Mouse (Mus musculus) liver, embryonic 12.5 days (tissue): ENCODE data around the gene Ptprc. TPM values are rescaled to one million over a fixed set of nuclear protein-coding genes. Genes with fewer than 3 reads are reported as not detected.
A peak's percentile ranks its signal among the peaks of the same experiment; 100 is the strongest.

Experiments used
- ATAC-seq: fragments of 200-750 bp; cut with Nextera tagmentation; 2 replicates; pipeline ENCODE4 v1.8.0; 2017; ENCODE audit warnings: moderate number of reproducible peaks, mild to moderate bottlenecking, moderate library complexity
- H3K27ac ChIP-seq: fragments of 300-500 bp; sonication (generic); 2 replicates; pipeline ENCODE4 v1.5.1; 2016; ENCODE audit warnings: mild to moderate bottlenecking
- H3K27me3 ChIP-seq: fragments of 300-500 bp; sonication (generic); replicated peaks from 2 replicates; pipeline ENCODE4 v1.6.1; 2016; ENCODE audit warnings: mild to moderate bottlenecking, moderate library complexity
- H3K36me3 ChIP-seq: fragments of 300-500 bp; sonication (generic); 2 replicates; pipeline ENCODE4 v1.6.1; 2016; ENCODE audit warnings: mild to moderate bottlenecking, moderate library complexity
- H3K4me1 ChIP-seq: fragments of 300-500 bp; sonication (generic); 2 replicates; pipeline ENCODE4 v1.6.1; 2016
- H3K4me2 ChIP-seq: fragments of 300-500 bp; sonication (generic); 2 replicates; pipeline ENCODE4 v1.6.1; 2016; ENCODE audit warnings: mild to moderate bottlenecking, moderate library complexity
- H3K4me3 ChIP-seq: fragments of 300-500 bp; sonication (generic); 2 replicates; pipeline ENCODE4 v1.5.1; 2016; ENCODE audit warnings: mild to moderate bottlenecking, moderate library complexity
- H3K9ac ChIP-seq: fragments of 300-500 bp; sonication (generic); 2 replicates; pipeline ENCODE4 v1.6.1; 2016; ENCODE audit warnings: mild to moderate bottlenecking, moderate library complexity
- H3K9me3 ChIP-seq: fragments of 300-500 bp; sonication (generic); replicated peaks from 2 replicates; pipeline ENCODE4 v1.6.1; 2016; ENCODE audit warnings: mild to moderate bottlenecking, moderate library complexity
- WGBS: fragments of 180-500 bp; shearing (Covaris S2); methylation state at CpG from one replicate; pipeline ENCODE4 v1.1.7; 2016; ENCODE audit not compliant: insufficient replicate concordance; 5-methylcytosine and 5-hydroxymethylcytosine counted together
- polyA plus RNA-seq: library from polyadenylated mRNA; unstranded; fragments of >200 nt; fragmentation: Nextera tagmentation; extraction: Ambion mirVana; gene quantifications from 2 replicates; pipeline ENCODE4 v1.2.1, GENCODE M21; 2016

The Ptprc gene
- polyA plus RNA-seq, result 5.8 and 6.0 TPM in 2 replicates

- WGBS, result 28% methylated on average over 4 of the region's 4 CpGs
- no peaks in the 10 kb centered on the region for H3K9me3 ChIP-seq
- H3K4me1 ChIP-seq, result no peaks in the 10 kb centered on the region
- no peak within 1 kb of the TSS for H3K27ac ChIP-seq
- H3K9ac ChIP-seq, result no peak within 1 kb of the TSS
- H3K4me2 ChIP-seq, result no peak within 1 kb of the TSS
- 0 out of 2 replicates have a peak, but pooled peaks have one; percentile 49 for ATAC-seq
- peak within 1 kb of the TSS; percentile 25; the same call in 1 of the 2 replicates for H3K4me3 ChIP-seq
- no peaks in the 10 kb centered on the region for H3K27me3 ChIP-seq
- no peaks in the 10 kb centered on the region for H3K36me3 ChIP-seq
Observed at GRCm38 (mm10) chr1:138175494-138175893, at the start of gene Ptprc. Gene Ptprc (minus strand): TSS chr1:138175708.

- Histone ChIP-seq H3K4me3 (no peak overlapping the region), H3K4me2 (no peak overlapping the region), H3K27ac (no peak overlapping the region), H3K9me3 (no peaks in the 10 kb centered on the region), H3K27me3 (no peaks in the 10 kb centered on the region), H3K36me3 (no peaks in the 10 kb centered on the region), H3K9ac (no peak overlapping the region), H3K4me1 (no peaks in the 10 kb centered on the region)
- 60% methylated on average over 3 of the region's 3 CpGs for whole genome bisulfite sequencing
- ATAC-seq, result no peak
Observed at GRCm38 (mm10) chr1:138214736-138215458, 39.4 kb upstream of the Ptprc start.

DNA sequence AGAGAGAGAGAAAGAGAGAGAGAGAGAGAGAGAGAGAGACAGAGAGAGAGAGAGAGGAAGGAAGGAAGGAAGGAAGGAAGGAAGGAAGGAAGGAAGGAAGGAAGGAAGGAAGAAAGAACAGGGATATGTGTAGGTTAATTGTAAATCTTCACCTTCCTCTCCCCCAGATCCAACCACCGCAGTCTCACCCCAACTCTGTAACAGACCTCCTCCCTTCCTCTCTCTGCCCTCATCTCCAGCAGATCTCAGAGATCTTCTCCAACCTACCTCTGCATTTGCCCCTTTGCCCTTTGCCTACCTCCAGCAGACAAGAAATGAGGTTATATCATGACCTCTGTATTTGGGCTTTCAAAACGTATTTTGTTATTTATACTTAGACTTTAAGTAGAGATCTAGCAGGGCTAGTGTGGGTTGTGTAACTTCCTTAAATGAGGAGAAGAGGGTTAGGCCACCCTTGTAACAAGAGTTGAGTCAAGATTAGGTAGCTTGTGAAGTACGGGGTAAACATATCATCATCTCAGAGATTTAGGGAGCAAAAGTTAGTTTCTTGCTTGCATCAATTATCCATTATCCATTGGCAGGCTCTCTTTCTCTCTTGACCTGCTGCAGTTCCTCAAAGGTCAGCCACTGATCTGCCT is 35.0 kb upstream of the Ptprc start:
- Histone ChIP-seq H3K27ac (no peak overlapping the region), H3K36me3 (no peaks in the 10 kb centered on the region), H3K27me3 (no peaks in the 10 kb centered on the region), H3K4me2 (no peak overlapping the region), H3K4me3 (no peak overlapping the region), H3K9me3 (no peaks in the 10 kb centered on the region), H3K4me1 (no peaks in the 10 kb centered on the region), H3K9ac (no peak overlapping the region)
- WGBS, result 59% methylated on average over 3 of the region's 3 CpGs
- no peak for ATAC-seq

GRCm38 (mm10) chr1:138209751-138210150 is 34.2 kb upstream of the Ptprc start:
- Histone ChIP-seq H3K4me3 (no peak overlapping the region), H3K4me2 (no peak overlapping the region), H3K9ac (no peak overlapping the region), H3K4me1 (no peaks in the 10 kb centered on the region), H3K27ac (no peak overlapping the region), H3K36me3 (no peaks in the 10 kb centered on the region), H3K9me3 (no peaks in the 10 kb centered on the region), H3K27me3 (no peaks in the 10 kb centered on the region)
- no peak for ATAC-seq
- 77% methylated on average over 3 of the region's 3 CpGs for WGBS

DNA sequence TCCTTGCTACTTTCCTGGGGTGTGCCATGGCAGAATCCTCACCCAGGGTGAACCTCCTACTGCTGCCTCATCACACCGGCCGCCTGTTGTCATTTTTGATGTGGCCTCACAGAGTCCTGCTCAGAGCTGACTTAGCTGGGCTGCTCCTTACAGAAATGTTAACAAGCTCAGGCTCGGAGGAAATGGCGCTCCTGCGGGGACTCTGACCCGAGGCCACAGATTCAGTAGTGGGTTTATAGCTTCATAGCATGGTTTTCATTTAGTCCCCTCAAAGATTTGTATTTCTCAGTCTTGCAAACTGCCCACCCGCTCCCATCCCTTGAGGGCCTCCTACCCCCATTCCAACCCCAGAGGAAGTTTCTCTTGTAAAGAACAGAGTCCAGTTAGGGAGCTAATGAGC is 30.5 kb upstream of the Ptprc start:
- no peak overlapping the region for H3K4me2 ChIP-seq
- H3K9me3 ChIP-seq, result no peaks in the 10 kb centered on the region
- 76% methylated on average over 7 of the region's 7 CpGs for WGBS
- H3K9ac ChIP-seq, result no peak overlapping the region
- H3K36me3 ChIP-seq, result no peaks in the 10 kb centered on the region
- no peak overlapping the region for H3K4me3 ChIP-seq
- H3K27ac ChIP-seq, result no peak overlapping the region
- H3K27me3 ChIP-seq, result no peaks in the 10 kb centered on the region
- H3K4me1 ChIP-seq, result no peaks in the 10 kb centered on the region
- ATAC-seq, result no peak

- 0 out of 2 replicates have a peak overlapping the region, but pooled peaks have one; percentile 36 for H3K27ac ChIP-seq
- ATAC-seq, result no peak
- H3K4me1 ChIP-seq, result no peaks in the 10 kb centered on the region
- H3K9me3 ChIP-seq, result no peaks in the 10 kb centered on the region
- no peak overlapping the region for H3K4me2 ChIP-seq
- H3K9ac ChIP-seq, result no peak overlapping the region
- no peak overlapping the region for H3K4me3 ChIP-seq
- no peaks in the 10 kb centered on the region for H3K27me3 ChIP-seq
- H3K36me3 ChIP-seq, result no peaks in the 10 kb centered on the region
- 30% methylated on average over 8 of the region's 8 CpGs for WGBS
Observed at GRCm38 (mm10) chr1:138191689-138192508, 16.4 kb upstream of the Ptprc start.

DNA sequence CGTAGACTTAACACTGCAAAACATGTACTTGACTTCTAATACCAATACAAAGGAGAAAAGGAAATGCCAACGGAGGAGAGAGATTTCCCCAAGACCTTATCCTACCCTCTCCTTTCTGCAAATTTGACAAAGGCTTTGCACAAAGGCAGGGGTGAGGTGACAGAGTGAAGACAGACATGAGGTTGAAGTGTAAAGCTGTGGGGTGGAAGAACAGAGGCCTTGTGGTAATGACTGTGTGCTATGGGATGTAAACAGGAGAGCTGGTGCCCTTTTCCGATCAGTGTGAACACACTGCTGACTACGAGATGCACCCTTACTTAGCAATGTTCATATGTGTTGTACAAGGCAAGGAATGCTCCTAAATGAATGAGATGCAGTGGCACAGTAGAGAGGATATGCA is 12.6 kb upstream of the Ptprc start:
- H3K36me3 ChIP-seq, result no peaks in the 10 kb centered on the region
- no peak overlapping the region for H3K4me2 ChIP-seq
- H3K9me3 ChIP-seq, result no peaks in the 10 kb centered on the region
- ATAC-seq, result no peak
- no peak overlapping the region for H3K4me3 ChIP-seq
- H3K9ac ChIP-seq, result no peak overlapping the region
- H3K4me1 ChIP-seq, result no peaks in the 10 kb centered on the region
- no peaks in the 10 kb centered on the region for H3K27me3 ChIP-seq
- WGBS, result 73% methylated on average over 4 of the region's 4 CpGs
- no peak overlapping the region for H3K27ac ChIP-seq

- H3K9me3 ChIP-seq, result no peaks in the 10 kb centered on the region
- no peaks in the 10 kb centered on the region for H3K27me3 ChIP-seq
- WGBS, result 57% methylated on average over 4 of the region's 4 CpGs
- no peaks in the 10 kb centered on the region for H3K36me3 ChIP-seq
- no peak for ATAC-seq
- no peak overlapping the region for H3K4me3 ChIP-seq
- H3K4me2 ChIP-seq, result no peak overlapping the region
- H3K27ac ChIP-seq, result no peak overlapping the region
- H3K9ac ChIP-seq, result no peak overlapping the region
- H3K4me1 ChIP-seq, result no peaks in the 10 kb centered on the region
Observed at GRCm38 (mm10) chr1:138185904-138186303, 10.4 kb upstream of the Ptprc start.

DNA sequence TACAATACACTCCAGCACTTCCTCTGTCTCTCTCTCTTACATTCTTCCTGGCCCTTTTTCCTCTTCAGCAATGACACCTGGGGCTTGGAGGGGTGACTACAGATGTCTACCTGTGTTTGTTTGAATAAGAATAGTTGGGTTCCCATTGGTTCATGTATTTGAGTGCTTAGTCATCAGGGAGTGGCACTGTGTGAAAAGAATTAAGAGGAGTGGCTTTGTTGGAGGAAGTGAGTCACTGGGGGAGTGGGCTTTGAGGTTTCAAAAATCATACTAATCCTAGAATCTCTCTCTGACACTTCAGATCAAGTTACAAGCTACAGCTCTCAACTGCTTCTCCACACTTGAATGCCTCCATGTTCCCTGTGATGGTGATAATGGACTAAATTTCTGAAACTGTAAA is 4.6 kb upstream of the Ptprc start:
- Histone ChIP-seq H3K9me3 (no peaks in the 10 kb centered on the region), H3K27me3 (no peaks in the 10 kb centered on the region), H3K4me3 (no peak overlapping the region), H3K4me2 (no peak overlapping the region), H3K4me1 (no peaks in the 10 kb centered on the region), H3K36me3 (no peaks in the 10 kb centered on the region), H3K9ac (no peak overlapping the region), H3K27ac (no peak overlapping the region)
- ATAC-seq, result no peak

DNA sequence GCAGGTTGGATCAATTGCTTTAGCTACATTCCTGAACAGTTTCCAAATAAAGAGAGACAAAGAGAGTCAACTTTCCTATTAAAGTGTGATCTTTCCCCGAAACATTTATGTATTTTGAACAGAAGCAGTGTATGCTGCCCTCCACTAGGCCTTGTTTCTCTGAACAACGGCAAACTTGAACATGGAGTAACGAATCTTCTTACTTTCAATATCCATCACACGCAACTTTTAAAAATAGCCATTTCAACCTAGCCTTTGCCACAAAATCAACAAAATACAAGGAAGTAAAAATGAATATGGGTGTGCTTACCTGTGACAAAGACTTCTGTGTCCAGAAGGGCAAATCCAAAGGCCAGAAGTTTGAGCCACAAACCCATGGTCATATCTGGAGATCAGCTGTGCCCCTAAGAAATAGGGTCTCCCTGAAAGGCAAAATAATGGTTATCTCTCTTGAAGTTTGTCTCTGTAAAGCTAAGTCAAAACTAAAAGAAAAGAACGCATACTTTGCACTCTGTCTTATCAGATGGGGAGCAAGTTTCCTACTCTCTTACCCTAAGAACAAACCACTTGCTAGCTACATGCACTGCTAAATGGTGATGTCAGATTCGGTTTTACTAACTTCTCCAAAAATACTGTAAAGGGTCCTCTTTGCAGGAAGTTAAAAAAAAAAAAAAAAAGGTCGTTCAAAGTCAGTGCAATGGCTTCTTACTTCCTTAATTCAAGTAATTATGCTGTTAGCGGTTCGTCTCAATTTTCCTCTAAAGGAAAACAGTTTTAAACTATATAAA is 609 bp downstream of the Ptprc start:
- H3K9ac ChIP-seq, result no peak overlapping the region
- 38% methylated on average over 9 of the region's 9 CpGs for WGBS
- no peaks in the 10 kb centered on the region for H3K4me1 ChIP-seq
- peak overlapping the region; percentile 25; the same call in 1 of the 2 replicates for H3K4me3 ChIP-seq
- H3K36me3 ChIP-seq, result no peaks in the 10 kb centered on the region
- no peaks in the 10 kb centered on the region for H3K27me3 ChIP-seq
- ATAC-seq, result no peak
- H3K9me3 ChIP-seq, result no peaks in the 10 kb centered on the region
- H3K4me2 ChIP-seq, result no peak overlapping the region
- H3K27ac ChIP-seq, result no peak overlapping the region

DNA sequence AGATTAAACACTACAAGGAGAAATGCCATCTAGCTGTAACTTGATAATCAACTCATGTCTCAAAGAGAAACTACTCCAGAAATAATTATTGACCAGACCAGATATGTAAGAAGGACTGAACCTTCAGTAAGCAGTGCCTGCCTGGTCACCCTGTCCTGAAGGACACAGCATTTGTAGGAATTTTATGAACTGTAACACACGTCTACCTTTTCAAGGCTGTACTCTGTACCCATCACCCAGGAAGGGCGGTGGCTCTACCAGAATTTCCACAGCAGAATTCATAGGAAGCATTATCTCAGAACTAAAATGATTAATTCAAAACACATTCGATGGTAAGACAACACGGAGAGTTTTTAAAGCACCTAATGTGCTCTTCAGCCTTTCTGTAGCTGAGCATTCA is 1.4 kb downstream of the Ptprc start:
- no peak overlapping the region for H3K4me2 ChIP-seq
- no peaks in the 10 kb centered on the region for H3K27me3 ChIP-seq
- no peaks in the 10 kb centered on the region for H3K4me1 ChIP-seq
- no peaks in the 10 kb centered on the region for H3K36me3 ChIP-seq
- no peak overlapping the region for H3K27ac ChIP-seq
- H3K9ac ChIP-seq, result no peak overlapping the region
- ATAC-seq, result no peak
- peak overlapping the region; percentile 25 for H3K4me3 ChIP-seq
- no peaks in the 10 kb centered on the region for H3K9me3 ChIP-seq
- 54% methylated on average over 4 of the region's 4 CpGs for WGBS
